29 mouse cellular contexts compared by ENCODE assay signal in the genomic region with DNA sequence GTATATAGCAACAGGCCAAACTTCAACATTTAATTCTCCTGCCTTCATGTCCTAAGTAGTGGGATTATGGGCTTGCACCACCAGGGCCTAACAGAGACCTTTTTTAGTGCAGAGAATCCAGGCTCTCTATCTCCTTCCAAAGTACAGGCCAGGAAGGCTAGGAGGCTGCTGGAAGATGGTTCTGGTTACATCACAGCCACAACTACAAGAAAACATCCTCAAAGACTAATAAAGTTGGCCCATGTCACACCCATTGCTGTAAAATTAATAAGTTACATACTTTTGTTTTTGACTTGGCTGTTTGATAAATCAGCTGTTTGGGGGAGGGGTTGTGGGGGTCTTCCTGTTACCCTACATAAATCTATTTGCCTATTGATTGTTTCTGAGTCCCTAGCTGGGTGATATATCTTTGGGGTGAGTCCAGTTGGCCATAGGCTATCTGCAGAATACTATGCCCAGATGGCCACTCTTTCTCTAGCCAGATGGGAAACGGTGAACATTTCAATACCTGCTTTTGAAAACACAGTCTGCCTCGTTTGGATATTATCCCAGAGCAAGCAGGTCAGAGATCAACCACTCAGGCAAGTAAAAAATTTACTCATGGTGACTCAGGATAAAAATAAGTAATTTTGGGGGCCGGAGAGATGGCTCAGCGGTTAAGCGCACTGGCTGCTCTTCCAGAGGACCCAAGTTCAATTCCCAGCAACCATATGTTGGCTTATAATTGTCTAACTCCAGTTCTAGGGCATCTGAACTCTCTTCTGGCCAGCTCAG. TPM values are rescaled to one million over a fixed set of nuclear protein-coding genes. Genes with fewer than 3 reads are reported as not detected.
A peak's percentile ranks its signal among the peaks of the same experiment; 100 is the strongest.
DNase-seq lines count a peak whose midpoint lies in the region; ATAC-seq lines count a peak whose summit lies in the region.
"Had no signal": no experiment of that assay in that cellular context is flagged by ENCODE, and none has a peak within 500 bp of the region (broad histone marks: within the 10 kb centered on the region; RNA-seq: fewer than 3 reads in every experiment).

No protein-coding gene starts in this region.

- H3K27me3 ChIP-seq in liver, embryonic 15.5 days: no peaks in the 10 kb centered on the region
- H3K27me3 ChIP-seq in forebrain, embryonic 12.5 days: no peaks in the 10 kb centered on the region
- H3K27me3 ChIP-seq: CH12.LX; hindbrain, embryonic 12.5 days; megakaryocyte, embryonic 14.5 days had no signal

- peak overlapping the region; percentile 38 for H3K27ac ChIP-seq in liver, embryonic 15.5 days (replicated peaks)
- no peak overlapping the region for H3K27ac ChIP-seq in forebrain, embryonic 12.5 days
- H3K27ac ChIP-seq: hindbrain, embryonic 12.5 days had no signal

- peak; percentile 57 for DNase-seq in kidney, adult 11 months
- DNase-seq in kidney, adult 18-20 months: no peak
- DNase-seq in brain, adult 2 months (ENCODE audit: low read depth, low spot score): peak; percentile 87
- DNase-seq in cerebellum, adult 9-10 months: peak; percentile 80
- DNase-seq: heart, postnatal 14 days; lung, adult 2 months; midbrain, embryonic 14.5 days; thymus, postnatal 14 days had no signal

- ATAC-seq in liver, embryonic 15.5 days (ENCODE audit: insufficient read depth): no peak
- no peak for ATAC-seq in forebrain, embryonic 12.5 days (ENCODE audit: low FRiP score)
- ATAC-seq in erythroblast, adult 5-6 weeks (replicated peaks; ENCODE audit: low FRiP score, poor library complexity, severe bottlenecking): no peak
- ATAC-seq: inflammation-experienced regulatory T-cells, adult 6 months had no signal

- H3K36me3 ChIP-seq in liver, embryonic 15.5 days (replicated peaks): no peaks in the 10 kb centered on the region
- no peaks in the 10 kb centered on the region for H3K36me3 ChIP-seq in forebrain, embryonic 12.5 days (replicated peaks)
- H3K36me3 ChIP-seq: hindbrain, embryonic 12.5 days had no signal

- H3K9me3 ChIP-seq in liver, embryonic 15.5 days (replicated peaks): no peaks in the 10 kb centered on the region
- H3K9me3 ChIP-seq in forebrain, embryonic 12.5 days: no peaks in the 10 kb centered on the region
- H3K9me3 ChIP-seq: hindbrain, embryonic 12.5 days; megakaryocyte, embryonic 14.5 days had no signal

- 69% methylated on average over 5 of the region's 5 CpGs for WGBS in liver, embryonic 15.5 days (ENCODE audit: insufficient replicate concordance)
- 87% methylated on average over 5 of the region's 5 CpGs for WGBS in forebrain, embryonic 12.5 days

- H3K4me1 ChIP-seq in liver, embryonic 15.5 days (replicated peaks): peaks cover 5% of the 10 kb centered on the region; the same call in 1 of the 2 replicates
- no peaks in the 10 kb centered on the region for H3K4me1 ChIP-seq in forebrain, embryonic 12.5 days
- H3K4me1 ChIP-seq: hindbrain, embryonic 12.5 days; megakaryocyte, embryonic 14.5 days had no signal

- no peak overlapping the region for H3K4me2 ChIP-seq in liver, embryonic 15.5 days
- no peak overlapping the region for H3K4me2 ChIP-seq in forebrain, embryonic 12.5 days
- H3K4me2 ChIP-seq: heart, embryonic 11.5 days; hindbrain, embryonic 12.5 days had no signal

- H3K4me3 ChIP-seq in liver, embryonic 15.5 days (replicated peaks): no peak overlapping the region
- H3K4me3 ChIP-seq in forebrain, embryonic 12.5 days (replicated peaks): no peak overlapping the region
- H3K4me3 ChIP-seq: hindbrain, embryonic 12.5 days; megakaryocyte, embryonic 14.5 days; myocyte had no signal

- H3K9ac ChIP-seq in liver, embryonic 15.5 days: no peak overlapping the region
- no peak overlapping the region for H3K9ac ChIP-seq in forebrain, embryonic 12.5 days
- H3K9ac ChIP-seq: hindbrain, embryonic 12.5 days had no signal

RNA-seq across cellular contexts. Expression of gene Gm7075, which starts 18.7 kb away (rescaled TPM):
- not detected in 2 replicates for polyA plus RNA-seq in liver, embryonic 15.5 days (2015; fragmentation: Nextera tagmentation; extraction: Ambion mirVana)
- not detected in 2 replicates for polyA plus RNA-seq in forebrain, embryonic 12.5 days (2016; fragmentation: Nextera tagmentation; extraction: Ambion mirVana)
- not detected in 2 replicates for total RNA-seq in erythroblast, adult 5-6 weeks (2015; ENCODE audit: low replicate concordance)
- total RNA-seq in erythroblast, adult 5-6 weeks (2017; ENCODE audit: low replicate concordance): not detected in 2 replicates
- total RNA-seq: adrenal gland, postnatal 4 days; CH12.LX; gastrocnemius, adult 18-20 months; gastrocnemius, postnatal 4 days; heart, postnatal 14 days; layer of hippocampus, postnatal 10 days; left cerebral cortex, adult 8-10 months; MEL had no signal
- polyA plus RNA-seq: embryonic facial prominence, embryonic 14.5 days; heart, embryonic 11.5 days; hindbrain, embryonic 12.5 days; inflammation-experienced regulatory T-cells, adult 6 months; large intestine, adult 2 months; limb, embryonic 11.5 days; lung, adult 2 months; midbrain, embryonic 14.5 days; myocyte; neural tube, embryonic 14.5 days; small intestine, adult 2 months; testis, adult 2 months had no signal

RNA-seq across cellular contexts. Expression of gene Dnajc12, which starts 20.7 kb away (rescaled TPM):
- 14.8 and 16.7 TPM in 2 replicates for polyA plus RNA-seq in liver, embryonic 15.5 days (2015; fragmentation: Nextera tagmentation; extraction: Ambion mirVana)
- 7.4 and 9.1 TPM in 2 replicates for polyA plus RNA-seq in forebrain, embryonic 12.5 days (2016; fragmentation: Nextera tagmentation; extraction: Ambion mirVana)
- 2.3 and 4.8 TPM in 2 replicates for total RNA-seq in erythroblast, adult 5-6 weeks (2015; ENCODE audit: low replicate concordance)
- 0.51 and 0.98 TPM in 2 replicates for total RNA-seq in erythroblast, adult 5-6 weeks (2017; ENCODE audit: low replicate concordance)

RNA-seq across cellular contexts. Expression of gene Sirt1, which starts 21.4 kb away (rescaled TPM):
- 3.1 and 3.5 TPM in 2 replicates for polyA plus RNA-seq in liver, embryonic 15.5 days (2015; fragmentation: Nextera tagmentation; extraction: Ambion mirVana)
- polyA plus RNA-seq in forebrain, embryonic 12.5 days (2016; fragmentation: Nextera tagmentation; extraction: Ambion mirVana): 6.1 and 6.9 TPM in 2 replicates
- total RNA-seq in erythroblast, adult 5-6 weeks (2015; ENCODE audit: low replicate concordance): 18.8 and 21.7 TPM in 2 replicates
- total RNA-seq in erythroblast, adult 5-6 weeks (2017; ENCODE audit: low replicate concordance): 30.3 and 31.5 TPM in 2 replicates

RNA-seq across cellular contexts. Expression of gene Ctnna3, which starts 27.0 kb away (rescaled TPM):
- polyA plus RNA-seq in liver, embryonic 15.5 days (2015; fragmentation: Nextera tagmentation; extraction: Ambion mirVana): 0.03 and 0.12 TPM in 2 replicates
- 0.34 TPM in 1 of 2 replicates, not detected in the other for polyA plus RNA-seq in forebrain, embryonic 12.5 days (2016; fragmentation: Nextera tagmentation; extraction: Ambion mirVana)
- total RNA-seq in erythroblast, adult 5-6 weeks (2015; ENCODE audit: low replicate concordance): not detected in 2 replicates
- total RNA-seq in erythroblast, adult 5-6 weeks (2017; ENCODE audit: low replicate concordance): not detected in 2 replicates
- total RNA-seq: MEL had no signal
